Mouse (Mus musculus): Measurements from ENCODE around the gene Alox5. TPM values are rescaled to one million over a fixed set of nuclear protein-coding genes. Genes with fewer than 3 reads are reported as not detected.
"Not testable (repeated sequence)": the region's sequence is repeated elsewhere in the genome, so short reads cannot be mapped to it uniquely, and the experiment has no call there.

Gene Alox5
- total RNA-seq (2021) = 10 to 100 TPM; 14.3 to 16.4 TPM
- 6.6 and 12.2 TPM in 2 replicates for polyA plus RNA-seq (2012; rRNA removed)
- long read RNA-seq, transcript Alox5-201 (14 exons, 2,821 nt) = major isoform, 8 of 13 reads
- long read RNA-seq, partial matches to known transcripts = 4 of 13 reads
- long read RNA-seq, other reads (novel, unspliced or antisense) = 1 of 13 reads

DNA sequence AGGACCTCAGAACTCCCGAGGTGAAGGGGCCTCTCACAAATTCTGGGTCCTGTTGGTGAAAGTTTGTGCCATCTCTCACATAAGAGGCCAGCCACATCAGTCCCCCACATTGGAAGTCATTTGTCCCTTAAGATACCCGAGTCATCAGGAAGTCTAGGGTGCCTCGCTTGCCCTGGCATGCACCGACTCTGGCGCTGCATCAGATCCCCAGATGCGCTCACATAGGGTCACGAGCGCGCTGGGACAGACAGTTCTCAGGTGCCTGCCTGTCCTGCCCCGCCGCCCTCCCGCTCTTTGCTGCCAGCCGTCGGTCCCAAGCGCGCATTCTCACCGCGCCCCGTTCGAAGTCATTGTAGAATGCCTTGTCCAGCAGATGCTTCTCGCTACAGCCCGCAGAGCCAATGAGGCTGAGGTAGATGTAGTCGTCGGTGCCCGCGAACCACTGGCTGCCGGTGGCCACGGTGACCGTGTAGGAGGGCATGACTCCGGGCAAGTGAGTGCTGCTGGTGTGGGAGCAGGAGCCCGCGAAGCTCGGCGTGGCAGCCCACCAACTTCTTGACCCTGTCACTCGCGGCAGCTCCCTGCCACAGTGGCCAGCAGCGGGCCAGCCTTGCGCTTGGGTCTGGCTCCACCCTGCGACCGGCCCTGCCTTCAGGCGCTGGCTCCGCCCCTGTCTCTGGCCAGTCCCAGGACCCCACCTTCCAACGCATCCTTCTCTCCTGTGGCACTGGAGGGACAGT is at the start of gene Alox5:
TSS of gene Alox5 (minus strand) at position 635 of the 740 bp plus-strand sequence.
- H3K27ac ChIP-seq = peak within 1 kb of the TSS; percentile 5; the same call in 1 of the 2 replicates
- peak; percentile 67 to 73 for DNase-seq
- H3K4me1 ChIP-seq (ENCODE audit: control insufficient read depth, insufficient read depth, low read length) = peaks cover 2% of the 10 kb centered on the region
- no peaks in the 10 kb centered on the region; the same call in 1 of the 2 replicates for H3K79me2 ChIP-seq (replicated peaks; ENCODE audit: control insufficient read depth, insufficient read depth, low read length)
- peak within 1 kb of the TSS; percentile 26; the same call in 1 of the 2 replicates for H3K4me3 ChIP-seq
- H3K9ac ChIP-seq (ENCODE audit: low read depth, low read length) = peak within 1 kb of the TSS; percentile 72
- WGBS = 4% methylated on average over 43 of the region's 43 CpGs
- peaks cover 2% of the 10 kb centered on the region; the same call in 1 of the 2 replicates for H3K27me3 ChIP-seq (ENCODE audit: control insufficient read depth, insufficient read depth, low read length)
- no peaks in the 10 kb centered on the region for H3K36me3 ChIP-seq (ENCODE audit: control insufficient read depth, insufficient read depth, low read length)
- no peak for TF ChIP-seq EP300 (IDR thresholded peaks at IDR 0.05; ENCODE audit: insufficient read depth, low read depth, low read length)
- TF ChIP-seq CTCF (IDR thresholded peaks at IDR 0.05) = peak; percentile 34
- peak; percentile 42; the same call in 1 of the 2 replicates for TF ChIP-seq POLR2A (IDR thresholded peaks at IDR 0.05; ENCODE audit: insufficient read depth, low read depth, low read length)
- intact Hi-C loops (cut with DNase I) = no loop called here

DNA sequence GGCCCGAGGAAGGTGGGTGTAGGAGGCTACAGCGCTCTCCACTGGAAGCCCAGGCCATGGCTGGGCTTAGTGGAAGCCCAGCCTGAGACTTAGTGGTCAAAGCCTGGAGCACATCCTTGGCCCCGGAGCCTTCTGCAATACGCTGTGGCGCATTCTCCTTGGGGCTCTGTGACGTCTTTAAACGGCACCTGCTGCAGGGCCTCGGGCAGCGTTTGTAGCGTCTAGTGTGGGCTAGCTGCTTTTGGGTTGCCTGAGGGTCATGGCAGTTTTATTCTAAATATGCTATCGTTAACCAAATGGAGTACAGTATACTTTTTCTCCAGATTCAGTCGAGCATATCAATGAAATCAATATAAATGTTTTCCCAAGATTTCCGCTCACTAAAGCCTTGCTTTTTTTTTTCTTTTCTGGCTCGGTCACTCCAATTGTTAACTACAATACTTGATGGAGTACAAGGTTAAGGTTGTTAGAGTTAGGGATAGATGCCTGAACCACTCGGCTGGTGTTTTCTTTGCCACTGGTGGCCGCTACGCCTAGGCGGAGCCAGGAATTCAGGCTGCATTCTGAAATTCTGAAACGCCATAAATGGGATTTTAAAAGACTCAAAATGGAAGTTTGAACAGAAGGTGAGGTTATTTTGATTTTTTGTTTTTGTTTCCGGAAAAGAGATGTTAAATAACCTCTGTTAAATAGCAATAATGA is 45.5 kb upstream of the Alox5 start, which contains the start of gene Olfr212:
TSS of gene Olfr212 (plus strand) at position 215 of the 702 bp plus-strand sequence.
- H3K79me2 ChIP-seq (replicated peaks; ENCODE audit: control insufficient read depth, insufficient read depth, low read length); H3K4me3 ChIP-seq; H3K9ac ChIP-seq (ENCODE audit: low read depth, low read length); intact Hi-C loops (cut with DNase I); H3K36me3 ChIP-seq (ENCODE audit: control insufficient read depth, insufficient read depth, low read length); H3K27me3 ChIP-seq (ENCODE audit: control insufficient read depth, insufficient read depth, low read length); H3K27ac ChIP-seq; H3K4me1 ChIP-seq (ENCODE audit: control insufficient read depth, insufficient read depth, low read length); DNase-seq: not testable (repeated sequence)
- WGBS = 90% methylated on average over 20 of the region's 20 CpGs

DNA sequence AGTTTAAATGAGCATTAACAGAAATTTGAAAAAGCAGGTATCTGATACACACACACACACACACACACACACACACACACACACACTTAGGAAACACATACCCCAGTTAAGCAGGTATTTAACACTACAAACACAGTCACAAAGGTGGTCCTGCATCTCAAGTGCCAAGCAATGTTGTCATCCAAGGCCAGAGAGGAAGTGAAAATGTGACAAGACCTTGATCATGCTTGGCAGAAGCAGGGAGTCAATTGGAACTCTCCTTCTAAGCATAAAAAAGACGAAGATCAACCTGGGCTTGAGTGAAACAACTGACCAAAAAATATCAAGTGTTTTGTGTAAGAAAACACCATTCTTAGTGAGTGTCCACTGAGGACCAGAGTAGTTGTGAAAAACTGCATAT is 35.0 kb upstream of the Alox5 start:
- H3K27ac ChIP-seq = no peak overlapping the region
- WGBS = 65% methylated on average over 1 of the region's 1 CpGs
- H3K4me3 ChIP-seq = no peak overlapping the region
- H3K36me3 ChIP-seq (ENCODE audit: control insufficient read depth, insufficient read depth, low read length) = no peaks in the 10 kb centered on the region
- no peaks in the 10 kb centered on the region for H3K79me2 ChIP-seq (replicated peaks; ENCODE audit: control insufficient read depth, insufficient read depth, low read length)
- no peak overlapping the region for H3K9ac ChIP-seq (ENCODE audit: low read depth, low read length)
- intact Hi-C loops (cut with DNase I) = no loop called here
- no peak for DNase-seq
- TF ChIP-seq EP300 (IDR thresholded peaks at IDR 0.05; ENCODE audit: insufficient read depth, low read depth, low read length) (no peak), CTCF (IDR thresholded peaks at IDR 0.05) (no peak), POLR2A (IDR thresholded peaks at IDR 0.05; ENCODE audit: insufficient read depth, low read depth, low read length) (no peak)
- no peaks in the 10 kb centered on the region for H3K27me3 ChIP-seq (ENCODE audit: control insufficient read depth, insufficient read depth, low read length)
- H3K4me1 ChIP-seq (ENCODE audit: control insufficient read depth, insufficient read depth, low read length) = no peaks in the 10 kb centered on the region

DNA sequence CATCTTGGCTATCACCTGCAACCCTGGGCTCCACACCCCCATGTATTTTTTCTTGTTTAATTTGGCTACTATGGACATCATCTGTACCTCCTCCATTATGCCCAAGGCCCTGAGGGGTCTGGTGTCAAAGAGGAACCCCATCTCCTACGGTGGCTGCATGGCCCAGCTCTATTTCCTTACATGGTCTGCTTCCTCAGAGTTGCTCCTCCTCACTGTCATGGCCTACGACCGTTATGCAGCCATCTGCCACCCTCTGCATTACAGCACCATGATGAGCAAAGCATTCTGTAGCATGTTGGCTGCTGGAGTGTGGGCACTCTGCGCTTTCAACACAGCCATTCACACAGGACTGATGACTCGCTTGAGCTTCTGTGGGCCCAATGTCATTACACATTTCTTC is 32.8 kb upstream of the Alox5 start:
- Histone ChIP-seq H3K79me2 (replicated peaks; ENCODE audit: control insufficient read depth, insufficient read depth, low read length) (no peaks in the 10 kb centered on the region), H3K36me3 (ENCODE audit: control insufficient read depth, insufficient read depth, low read length) (no peaks in the 10 kb centered on the region), H3K27me3 (ENCODE audit: control insufficient read depth, insufficient read depth, low read length) (no peaks in the 10 kb centered on the region), H3K4me1 (ENCODE audit: control insufficient read depth, insufficient read depth, low read length) (no peaks in the 10 kb centered on the region), H3K27ac (no peak overlapping the region), H3K9ac (ENCODE audit: low read depth, low read length) (no peak overlapping the region), H3K4me3 (no peak overlapping the region)
- no peak for TF ChIP-seq POLR2A (IDR thresholded peaks at IDR 0.05; ENCODE audit: insufficient read depth, low read depth, low read length)
- no peak for TF ChIP-seq CTCF (IDR thresholded peaks at IDR 0.05)
- WGBS = 76% methylated on average over 5 of the region's 5 CpGs
- intact Hi-C loops (cut with DNase I) = no loop called here
- DNase-seq = no peak

DNA sequence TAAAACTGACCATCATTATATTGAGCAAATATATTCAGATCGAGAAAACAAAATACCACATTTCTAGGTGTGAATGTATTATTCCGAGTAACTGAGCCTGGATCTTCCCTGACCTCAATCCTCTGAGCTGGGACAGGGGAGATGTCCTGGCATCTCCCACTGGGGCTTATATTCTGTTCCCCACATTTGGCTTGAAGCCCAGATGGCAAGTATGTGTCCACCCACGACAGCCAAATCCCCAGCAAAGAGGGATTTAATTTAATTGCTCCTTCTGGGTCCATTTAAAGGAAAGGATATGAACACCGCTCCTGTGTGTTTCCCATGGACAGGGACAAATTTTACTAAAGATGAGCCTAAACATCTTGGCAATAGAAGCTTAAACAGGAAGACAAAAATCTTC is 27.8 kb upstream of the Alox5 start, which contains the start of gene Olfr211:
TSS of gene Olfr211 (plus strand) at position 301 of the 400 bp plus-strand sequence.
- Histone ChIP-seq H3K36me3 (ENCODE audit: control insufficient read depth, insufficient read depth, low read length) (no peaks in the 10 kb centered on the region), H3K9ac (ENCODE audit: low read depth, low read length) (no peak within 1 kb of the TSS), H3K79me2 (replicated peaks; ENCODE audit: control insufficient read depth, insufficient read depth, low read length) (no peaks in the 10 kb centered on the region), H3K27me3 (ENCODE audit: control insufficient read depth, insufficient read depth, low read length) (no peaks in the 10 kb centered on the region), H3K27ac (no peak within 1 kb of the TSS), H3K4me1 (ENCODE audit: control insufficient read depth, insufficient read depth, low read length) (no peaks in the 10 kb centered on the region), H3K4me3 (no peak within 1 kb of the TSS)
- intact Hi-C loops (cut with DNase I) = no loop called here
- DNase-seq = no peak
- WGBS = 67% methylated on average over 4 of the region's 4 CpGs
- TF ChIP-seq POLR2A (IDR thresholded peaks at IDR 0.05; ENCODE audit: insufficient read depth, low read depth, low read length) (no peak), EP300 (IDR thresholded peaks at IDR 0.05; ENCODE audit: insufficient read depth, low read depth, low read length) (no peak), CTCF (IDR thresholded peaks at IDR 0.05) (no peak)

DNA sequence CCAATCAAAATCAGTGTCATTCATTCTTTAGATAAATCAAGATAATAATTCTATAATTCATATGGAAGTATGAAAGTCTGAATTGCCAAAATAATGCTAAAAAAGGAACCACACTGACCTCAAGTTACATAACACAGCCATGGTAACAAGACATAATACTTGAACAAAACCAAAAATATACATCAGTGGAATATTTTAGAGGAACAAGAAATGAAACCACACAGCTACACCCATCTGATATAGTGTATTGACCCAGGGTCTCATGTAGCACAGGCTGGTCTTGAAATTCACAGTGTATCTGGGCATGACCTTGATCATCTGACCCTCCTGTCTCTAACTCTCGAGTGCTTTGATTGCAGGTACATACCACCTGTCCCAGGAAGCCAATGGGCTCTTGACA is 25.9 kb upstream of the Alox5 start:
- TF ChIP-seq EP300 (IDR thresholded peaks at IDR 0.05; ENCODE audit: insufficient read depth, low read depth, low read length) = no peak
- no peak for TF ChIP-seq POLR2A (IDR thresholded peaks at IDR 0.05; ENCODE audit: insufficient read depth, low read depth, low read length)
- TF ChIP-seq CTCF (IDR thresholded peaks at IDR 0.05) = no peak
- H3K36me3 ChIP-seq (ENCODE audit: control insufficient read depth, insufficient read depth, low read length) = no peaks in the 10 kb centered on the region
- DNase-seq = no peak
- H3K4me1 ChIP-seq (ENCODE audit: control insufficient read depth, insufficient read depth, low read length) = no peaks in the 10 kb centered on the region
- H3K79me2 ChIP-seq (replicated peaks; ENCODE audit: control insufficient read depth, insufficient read depth, low read length) = no peaks in the 10 kb centered on the region
- WGBS = 41% methylated on average over 1 of the region's 1 CpGs
- H3K4me3 ChIP-seq = no peak overlapping the region
- intact Hi-C loops (cut with DNase I) = no loop called here
- no peaks in the 10 kb centered on the region for H3K27me3 ChIP-seq (ENCODE audit: control insufficient read depth, insufficient read depth, low read length)
- no peak overlapping the region for H3K27ac ChIP-seq
- H3K9ac ChIP-seq (ENCODE audit: low read depth, low read length) = no peak overlapping the region
